Mouse (Mus musculus) Patski (cell line): ENCODE measurements at regions not wholly inside any gene's neighbourhood (a gene's known extent, or its start where the extent isn't known, plus 50 kb on each side); places are given as distances from the start of the nearest gene placed in this dataset.
"Not testable (repeated sequence)": the region's sequence is repeated elsewhere in the genome, so short reads cannot be mapped to it uniquely, and the experiment has no call there.

Experiments
- ATAC-seq: fragments of 100-300 bp; one replicate; pipeline ENCODE4 v1.8.0; 2021
- CTCF ChIA-PET: fragments of 350-600 bp; sonication (Branson Sonifier 250); formaldehyde crosslinking; loops from one replicate; lab custom pipeline; 2022; ENCODE audit warnings: inconsistent platforms; lab: Charles Lee
- POLR2A ChIA-PET: fragments of 350-600 bp; sonication (Branson Sonifier 250); formaldehyde crosslinking; loops from one replicate; lab custom pipeline; 2022; ENCODE audit warnings: antibody characterized with exemption, inconsistent platforms; lab: Charles Lee
- DNase-seq: peaks from one replicate; pipeline ENCODE4 v3.0.0-alpha.2; 2011; ENCODE audit warnings: low read depth, low spot score
- H3K27me3 ChIP-seq: fragments of 371-371 bp; one replicate; pipeline ENCODE4 v1.5.1; 2021
- CTCF ChIP-seq: fragments of 100-300 bp; IDR thresholded peaks from one replicate; pipeline ENCODE4 v1.5.1; 2021
- in situ Hi-C: fragments of 300-500 bp; cut with MboI; formaldehyde crosslinking; loops from 3 replicates; pipeline ENCODE4 v1.11.1; 2018; ENCODE audit warnings: low pct_unique_long_range_greater_than_20kb, mixed read lengths

DNA sequence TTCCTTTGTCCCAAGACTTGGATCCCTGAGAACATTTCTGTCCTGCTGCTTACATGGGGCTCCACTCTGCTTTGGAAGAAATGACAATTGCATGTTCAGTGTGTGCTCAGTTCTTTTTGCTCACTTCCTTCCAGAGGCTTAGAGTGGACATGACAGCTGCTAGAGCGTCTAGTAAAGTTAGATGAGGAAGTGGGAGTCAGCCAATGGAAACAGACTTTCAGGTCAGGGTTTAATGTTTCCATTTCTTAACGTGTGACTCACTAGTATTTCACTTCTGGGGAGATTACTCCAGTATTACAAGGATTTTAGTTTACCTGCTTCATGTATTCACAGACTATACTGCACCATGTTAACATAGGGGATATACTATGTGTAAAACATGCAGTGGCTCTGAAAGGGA is 759.3 kb upstream of the Gm38303 start:
- no peak for DNase-seq
- no peak for TF ChIP-seq CTCF
- ATAC-seq = no peak
- in situ Hi-C loops = no loop called here
- ChIA-PET POLR2A (no interaction called here), CTCF (no interaction called here)
- no peaks in the 10 kb centered on the region for H3K27me3 ChIP-seq

DNA sequence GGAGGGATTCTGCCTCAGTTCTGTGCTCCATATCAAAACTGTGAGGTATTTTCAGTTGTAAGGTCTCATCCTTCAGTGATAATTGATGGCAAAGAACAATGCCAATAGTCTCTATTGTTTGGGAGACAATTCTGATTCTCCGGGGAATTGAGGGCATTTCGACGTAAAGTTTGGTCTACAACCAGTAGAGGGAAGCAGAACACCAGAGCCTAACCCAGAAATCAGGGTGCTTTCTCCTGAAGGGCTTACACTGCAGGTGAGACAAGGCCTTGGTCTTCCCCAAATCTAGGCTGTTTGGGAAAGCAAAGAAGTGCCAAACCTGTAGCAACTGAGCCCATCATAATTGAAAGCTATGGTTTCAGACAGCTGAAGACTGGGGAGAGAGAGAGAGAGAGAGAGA is 758.7 kb upstream of the Gm38303 start:
- in situ Hi-C loops = no loop called here
- ChIA-PET CTCF (no interaction called here), POLR2A (no interaction called here)
- ATAC-seq (no peak), DNase-seq (no peak)
- TF ChIP-seq CTCF = no peak
- no peaks in the 10 kb centered on the region for H3K27me3 ChIP-seq

DNA sequence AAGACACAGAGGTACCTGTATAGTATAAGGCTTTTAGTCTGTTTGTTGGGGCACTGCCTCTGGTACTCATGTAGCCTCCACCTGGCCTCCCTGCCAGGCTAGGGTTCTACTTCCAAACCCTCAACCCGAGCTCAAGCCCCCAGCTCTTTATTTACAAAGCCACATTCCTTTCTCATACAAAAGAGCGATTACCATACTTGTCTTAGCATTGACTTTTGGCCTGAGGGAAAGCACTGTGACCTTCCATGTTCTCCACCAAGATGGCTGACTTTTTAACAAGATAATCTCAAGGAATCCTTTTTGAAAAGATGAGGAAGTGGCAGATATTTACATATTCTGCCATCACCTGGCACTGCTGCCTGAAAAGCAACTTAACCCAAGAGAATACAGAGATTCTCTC is 747.8 kb upstream of the Gm38303 start:
- H3K27me3 ChIP-seq = no peaks in the 10 kb centered on the region
- DNase-seq (no peak), ATAC-seq (no peak)
- TF ChIP-seq CTCF = no peak
- ChIA-PET POLR2A (no interaction called here), CTCF (no interaction called here)
- in situ Hi-C loops = no loop called here

DNA sequence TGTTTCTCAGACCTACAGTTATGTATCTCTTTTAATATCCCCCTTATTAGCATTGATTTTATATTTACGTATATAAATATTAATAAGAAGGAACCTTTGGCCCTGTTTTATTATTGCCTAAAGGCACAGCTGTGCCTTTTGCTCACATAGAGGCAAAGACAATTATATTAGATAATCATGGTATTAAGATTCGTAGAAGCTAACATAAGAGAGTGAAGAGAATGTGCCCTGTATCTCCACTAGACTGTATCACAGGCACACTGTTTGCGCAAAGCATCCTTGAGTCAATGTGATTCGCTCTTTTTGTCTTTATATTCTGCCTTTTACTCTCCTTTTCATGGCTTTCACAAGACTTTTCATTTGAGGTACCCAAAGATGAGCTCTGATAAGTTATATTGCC is 738.5 kb upstream of the Gm38303 start:
- ChIA-PET CTCF (no interaction called here), POLR2A (no interaction called here)
- no peak for TF ChIP-seq CTCF
- no peaks in the 10 kb centered on the region for H3K27me3 ChIP-seq
- DNase-seq = no peak
- in situ Hi-C loops = no loop called here
- no peak for ATAC-seq

DNA sequence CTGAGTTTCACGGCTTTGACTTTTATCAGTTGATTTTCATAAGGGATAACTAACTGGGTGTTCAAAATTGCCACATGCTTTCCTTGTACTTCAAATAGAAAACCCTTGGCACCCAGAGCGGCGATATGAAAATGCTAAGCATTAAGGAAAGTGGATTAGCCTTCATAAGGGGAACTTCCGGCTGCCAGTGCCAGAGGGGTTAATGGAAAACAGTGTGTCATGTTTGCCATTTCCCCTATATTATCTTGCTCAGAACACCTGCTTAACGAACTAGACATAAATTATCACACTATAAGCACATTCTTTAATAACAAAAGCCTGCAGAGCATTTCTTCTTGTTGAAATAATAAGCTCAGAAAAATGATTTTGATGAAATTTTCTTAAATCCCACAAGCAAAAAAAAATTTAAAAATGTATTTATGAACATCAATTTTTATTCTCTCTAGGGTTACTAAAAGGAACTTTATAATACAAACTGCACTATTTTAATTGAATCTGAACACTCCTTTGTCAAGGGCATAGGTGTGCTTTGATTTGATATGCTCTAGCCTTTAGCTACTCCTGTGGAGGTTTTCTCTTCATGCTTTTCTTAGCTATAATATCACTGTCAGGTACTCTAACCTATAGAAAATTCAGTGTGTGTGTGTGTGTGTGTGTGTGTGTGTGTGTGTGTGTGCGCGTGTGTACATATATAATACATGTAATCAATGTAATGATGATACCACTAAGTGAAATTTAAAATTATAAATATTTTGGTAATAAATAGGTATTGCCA is 699.7 kb upstream of the Gm38303 start:
- H3K27me3 ChIP-seq = peaks cover 2% of the 10 kb centered on the region
- in situ Hi-C loops = no loop called here
- ATAC-seq = no peak
- CTCF ChIA-PET = no interaction called here
- TF ChIP-seq CTCF = no peak
- no peak for DNase-seq
- POLR2A ChIA-PET = no interaction called here

DNA sequence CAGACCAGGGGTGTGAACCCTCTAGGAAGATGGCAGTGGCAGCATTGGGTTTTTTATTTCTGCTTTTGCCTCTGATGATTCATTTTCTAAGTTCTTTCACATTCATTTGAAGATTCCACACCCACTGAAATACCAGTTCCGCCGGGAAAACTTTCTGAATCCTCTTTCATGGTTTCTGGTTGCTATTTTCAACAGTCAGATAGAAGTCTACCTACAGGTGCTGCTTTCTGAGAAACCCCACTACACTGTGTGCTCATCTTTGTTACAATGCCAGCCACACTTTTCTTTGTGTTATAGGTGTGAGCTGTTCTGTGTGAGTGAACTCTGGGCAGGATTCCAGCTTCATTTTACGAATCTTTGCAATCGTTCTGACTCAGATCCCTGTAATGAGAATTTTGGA is 694.5 kb upstream of the Gm38303 start:
- ChIA-PET POLR2A (no interaction called here), CTCF (no interaction called here)
- H3K27me3 ChIP-seq = no peaks in the 10 kb centered on the region
- no peak for TF ChIP-seq CTCF
- peak; percentile 64 for DNase-seq
- peak; percentile 37 for ATAC-seq
- in situ Hi-C loops = no loop called here

DNA sequence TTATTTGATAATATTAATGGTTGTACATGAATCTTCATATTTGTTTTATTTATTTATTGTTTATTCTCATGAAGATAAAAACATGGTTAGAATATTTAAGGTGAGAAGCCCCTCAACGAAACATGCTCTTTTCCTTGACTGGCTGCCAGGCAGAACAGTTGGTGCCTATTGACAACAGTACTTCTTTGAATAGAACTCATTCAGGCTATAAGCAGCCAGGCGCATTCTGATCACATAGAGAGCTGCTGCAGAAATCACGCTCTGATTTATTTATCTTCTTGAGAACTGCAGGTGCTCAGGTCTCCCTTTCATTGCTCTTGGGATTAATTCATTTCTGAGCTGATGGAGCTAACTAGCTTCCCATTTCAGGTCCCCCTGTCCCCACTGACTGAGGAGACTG is 688.9 kb upstream of the Gm38303 start:
- in situ Hi-C loops = no loop called here
- H3K27me3 ChIP-seq = no peaks in the 10 kb centered on the region
- DNase-seq = no peak
- CTCF ChIA-PET = no interaction called here
- POLR2A ChIA-PET = no interaction called here
- TF ChIP-seq CTCF = no peak
- no peak for ATAC-seq

DNA sequence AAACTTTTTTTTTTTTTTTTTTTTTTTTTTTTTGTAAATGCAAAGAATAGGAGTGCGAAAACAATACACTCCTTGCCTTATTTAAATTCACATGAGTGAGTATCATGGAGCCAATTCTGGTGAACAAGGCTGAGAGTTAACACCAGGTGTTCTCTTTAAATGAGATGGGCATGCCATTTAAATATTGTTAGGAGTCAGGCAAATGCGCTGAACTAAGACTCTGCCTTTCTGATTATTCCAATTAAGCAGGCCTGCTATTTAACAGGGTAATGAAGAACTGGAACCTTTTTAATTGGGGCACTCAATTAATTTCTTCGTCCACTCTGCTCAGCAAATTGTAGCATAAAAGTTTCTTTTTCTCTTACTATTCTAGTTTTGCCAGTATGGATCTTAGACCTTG is 684.6 kb upstream of the Gm38303 start:
- POLR2A ChIA-PET = no interaction called here
- in situ Hi-C loops = no loop called here
- CTCF ChIA-PET = no interaction called here
- TF ChIP-seq CTCF = no peak
- DNase-seq (no peak), ATAC-seq (no peak)
- H3K27me3 ChIP-seq = no peaks in the 10 kb centered on the region

DNA sequence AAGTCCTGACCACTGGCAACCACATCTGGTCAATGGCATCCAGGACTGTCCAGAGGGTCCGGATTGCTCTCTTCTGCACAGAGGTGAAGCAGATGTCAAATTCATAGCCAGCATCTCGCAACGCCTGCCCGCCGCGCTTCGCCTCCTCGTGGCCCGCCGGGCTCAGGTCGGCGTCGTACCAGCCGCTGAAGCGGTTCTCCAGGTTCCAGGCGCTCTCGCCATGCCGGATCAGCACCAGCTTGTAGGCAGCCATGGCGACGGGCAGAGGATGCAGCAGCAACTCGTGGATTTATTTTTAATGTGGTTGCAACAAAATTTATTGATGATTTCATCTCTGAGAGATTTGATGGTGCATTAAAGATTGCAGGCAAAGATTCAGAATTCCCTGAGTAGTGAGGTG is 679.4 kb upstream of the Gm38303 start:
- H3K27me3 ChIP-seq, POLR2A ChIA-PET, in situ Hi-C loops, ATAC-seq, DNase-seq, CTCF ChIA-PET: not testable (repeated sequence)

DNA sequence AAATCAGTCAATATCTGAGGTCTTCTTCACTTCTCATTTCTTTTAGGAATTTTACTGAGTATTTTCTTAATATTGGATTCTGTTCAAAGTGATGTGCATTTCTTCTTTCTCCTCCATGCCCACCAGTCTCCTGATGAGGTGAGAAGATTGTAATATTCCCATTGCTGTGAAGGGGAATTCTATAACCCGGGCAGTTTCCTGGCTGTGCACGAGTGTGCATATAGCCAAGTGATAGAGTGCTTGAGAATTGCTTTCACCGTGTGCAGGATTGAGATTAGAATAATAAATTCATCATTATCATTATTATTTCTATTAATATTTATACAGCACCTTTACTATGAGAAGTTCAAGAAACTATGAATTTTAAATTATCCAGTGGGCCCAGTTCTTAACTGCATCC is 671.9 kb upstream of the Gm38303 start:
- ChIA-PET POLR2A (no interaction called here), CTCF (no interaction called here)
- TF ChIP-seq CTCF = no peak
- DNase-seq = no peak
- in situ Hi-C loops = no loop called here
- no peaks in the 10 kb centered on the region for H3K27me3 ChIP-seq
- no peak for ATAC-seq

DNA sequence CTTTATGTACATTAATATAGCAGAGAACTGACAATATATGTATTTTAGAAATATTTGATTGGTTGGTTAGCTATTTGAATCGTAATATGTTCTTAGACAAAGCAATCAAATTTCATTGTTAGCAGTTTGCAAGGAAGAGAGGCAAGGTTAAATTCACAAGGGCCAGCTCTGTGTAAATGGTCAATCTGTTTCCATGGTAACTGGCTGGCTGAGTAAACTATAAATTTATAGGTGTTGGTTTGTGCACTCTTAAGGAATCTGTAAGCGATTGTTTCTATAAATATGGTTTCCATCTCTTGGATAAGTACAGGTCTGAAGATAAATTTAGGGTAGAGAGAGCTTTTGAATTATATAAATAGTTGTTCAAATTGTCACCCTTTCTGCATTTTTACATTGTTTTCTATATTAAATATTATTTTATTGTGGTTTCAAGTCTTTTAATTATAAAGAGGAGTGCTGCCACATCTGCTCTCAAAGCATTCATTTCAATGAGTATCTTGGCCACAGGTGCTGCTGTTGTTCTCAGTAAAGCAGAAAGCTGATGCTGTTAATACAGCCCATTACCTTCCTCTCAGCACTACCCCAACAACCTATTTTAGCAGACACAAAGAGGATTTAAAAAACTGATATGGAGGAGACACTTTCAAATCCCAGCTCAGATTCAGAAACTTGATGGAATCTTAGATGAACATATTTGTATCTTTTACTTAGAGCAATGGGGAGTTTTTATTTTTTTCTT is 671.2 kb upstream of the Gm38303 start:
- in situ Hi-C loops = no loop called here
- TF ChIP-seq CTCF = no peak
- no peaks in the 10 kb centered on the region for H3K27me3 ChIP-seq
- ATAC-seq = no peak
- ChIA-PET POLR2A (no interaction called here), CTCF (no interaction called here)
- no peak for DNase-seq
